Mouse (Mus musculus) C2C12 (cell line): ENCODE data around the gene Olfr224.

Experiments
- CEBPB ChIP-seq: IDR thresholded peaks from one replicate; pipeline ENCODE4 v1.6.1; 2011; ENCODE audit warnings: low read depth, mild to moderate bottlenecking, control low read depth, moderate library complexity
- CTCF ChIP-seq: IDR thresholded peaks from one replicate; pipeline ENCODE4 v1.5.1; 2011; ENCODE audit not compliant: control insufficient read depth, insufficient read depth, insufficient read length
- FOSL1 ChIP-seq: IDR thresholded peaks from one replicate; pipeline ENCODE4 v1.8.0; 2011; ENCODE audit warnings: mild to moderate bottlenecking, low read length; ENCODE audit not compliant: poor library complexity, insufficient read depth, severe bottlenecking
- MYOG ChIP-seq: IDR thresholded peaks from one replicate; pipeline ENCODE4 v1.6.1; 2011; ENCODE audit not compliant: control insufficient read depth, insufficient read length; ENCODE audit errors: extremely low read depth

GRCm38 (mm10) chr11:58614526-58614925 lies 44.2 kb upstream of the Olfr224 start:
- TF ChIP-seq CTCF: no peak
- TF ChIP-seq CEBPB: no peak
- no peak for TF ChIP-seq MYOG
- TF ChIP-seq FOSL1: no peak
